Mouse (Mus musculus): ENCODE data around the gene Zdhhc5. TPM values are rescaled to one million over a fixed set of nuclear protein-coding genes. Genes with fewer than 3 reads are reported as not detected.

The Zdhhc5 gene
- total and polyA plus RNA-seq, 3 experiments: 29.3 to 42.9 TPM; not detected in 1

- TF ChIP-seq SIN3A (IDR thresholded peaks at IDR 0.05; ENCODE audit: low read length) (peak; percentile 67; the same call in 1 of the 2 replicates), CHD1 (IDR thresholded peaks at IDR 0.05; ENCODE audit: low read depth, low read length) (peak; percentile 88; the same call in 1 of the 2 replicates), UBTF (IDR thresholded peaks at IDR 0.05; ENCODE audit: borderline replicate concordance, insufficient read depth, low read depth, low read length) (no peak), TBP (IDR thresholded peaks at IDR 0.05; ENCODE audit: low read depth, low read length) (0 out of 2 replicates have a peak, but pooled peaks have one; percentile 2), CTCF (IDR thresholded peaks at IDR 0.05 in 2 of 3, conservative IDR thresholded peaks at IDR 0.05 in 1 of 3; ENCODE audit: control insufficient read depth in 1 of 3, insufficient read depth in 1 of 3, low read depth in 2 of 3, low read length in 3 of 3, poor library complexity in 1 of 3, severe bottlenecking in 1 of 3) (no peak)
- Histone ChIP-seq H3K27me3 (ENCODE audit: control insufficient read depth in 1 of 2, insufficient read depth in 2 of 2, low read length in 2 of 2) (no peaks in the 10 kb centered on the region), H3K79me2 (ENCODE audit: control insufficient read depth, insufficient read depth, low read length, poor library complexity) (peaks cover 39% of the 10 kb centered on the region), H3K9ac (ENCODE audit: control insufficient read depth, low read depth, low read length, poor library complexity, severe bottlenecking) (peak overlapping the region; percentile 87), H3K36me3 (ENCODE audit: control insufficient read depth in 1 of 2, insufficient read depth in 2 of 2, low read length in 2 of 2) (peaks cover 4 to 27% of the 10 kb centered on the region in 2 experiments), H3K27ac (ENCODE audit: control insufficient read depth, low read depth, low read length) (peak overlapping the region; percentile 84), H3K4me1 (ENCODE audit: control insufficient read depth in 1 of 2, insufficient read depth in 2 of 2, low read length in 2 of 2) (peaks cover 0 to 11% of the 10 kb centered on the region in 2 experiments; a peak in 2 of 4 replicates), H3K4me3 (ENCODE audit: control insufficient read depth in 1 of 2, insufficient read depth in 1 of 2, low read depth in 2 of 2, low read length in 2 of 2) (peak overlapping the region; percentile 83 to 92), H3K9me3 (replicated peaks; ENCODE audit: insufficient read depth, low read length) (no peaks in the 10 kb centered on the region)
- no peak for DNase-seq (ENCODE audit: low read depth, low spot score)
These were observed 564 bp downstream of the Zdhhc5 start for GRCm38 (mm10) chr2:84714422-84714810.

- H3K27me3 ChIP-seq (ENCODE audit: control insufficient read depth in 1 of 2, insufficient read depth in 2 of 2, low read length in 2 of 2): no peaks in the 10 kb centered on the region
- no peak overlapping the region for H3K27ac ChIP-seq (ENCODE audit: control insufficient read depth, low read depth, low read length)
- H3K9ac ChIP-seq (ENCODE audit: control insufficient read depth, low read depth, low read length, poor library complexity, severe bottlenecking): no peak overlapping the region
- H3K4me1 ChIP-seq (ENCODE audit: control insufficient read depth in 1 of 2, insufficient read depth in 2 of 2, low read length in 2 of 2): peaks cover 2 to 7% of the 10 kb centered on the region in 2 experiments; a peak in 1 of 4 replicates
- DNase-seq (ENCODE audit: low read depth, low spot score): no peak
- TF ChIP-seq UBTF (IDR thresholded peaks at IDR 0.05; ENCODE audit: borderline replicate concordance, insufficient read depth, low read depth, low read length): no peak
- TF ChIP-seq TAL1 (IDR thresholded peaks at IDR 0.05; ENCODE audit: low read length): no peak
- no peak for TF ChIP-seq NRF1 (IDR thresholded peaks at IDR 0.05; ENCODE audit: insufficient read depth, low read depth, low read length, poor library complexity, severe bottlenecking)
- TF ChIP-seq ZKSCAN1 (IDR thresholded peaks at IDR 0.05; ENCODE audit: low read depth, low read length): no peak
- TF ChIP-seq ELF1 (IDR thresholded peaks at IDR 0.05; ENCODE audit: low read depth, low read length): no peak
- TF ChIP-seq MXI1 (IDR thresholded peaks at IDR 0.05; ENCODE audit: low read depth, low read length): no peak
- no peak for TF ChIP-seq KAT2A (conservative IDR thresholded peaks at IDR 0.05; ENCODE audit: low read depth, low read length)
- no peak for TF ChIP-seq POLR2AphosphoS5 (IDR thresholded peaks at IDR 0.05; ENCODE audit: borderline replicate concordance, low read depth, low read length)
- TF ChIP-seq MAZ (IDR thresholded peaks at IDR 0.05; ENCODE audit: low read depth, low read length): no peak
- no peak for TF ChIP-seq TCF12 (IDR thresholded peaks at IDR 0.05; ENCODE audit: low read depth, low read length)
- no peak for TF ChIP-seq HCFC1 (IDR thresholded peaks at IDR 0.05; ENCODE audit: low read depth, low read length)
- peaks cover 8 to 37% of the 10 kb centered on the region in 2 experiments for H3K36me3 ChIP-seq (ENCODE audit: control insufficient read depth in 1 of 2, insufficient read depth in 2 of 2, low read length in 2 of 2)
- H3K79me2 ChIP-seq (ENCODE audit: control insufficient read depth, insufficient read depth, low read length, poor library complexity): peaks cover 62% of the 10 kb centered on the region
- no peak overlapping the region for H3K4me3 ChIP-seq (ENCODE audit: control insufficient read depth in 1 of 2, insufficient read depth in 1 of 2, low read depth in 2 of 2, low read length in 2 of 2)
- H3K9me3 ChIP-seq (replicated peaks; ENCODE audit: insufficient read depth, low read length): no peaks in the 10 kb centered on the region
These were observed 3.1 kb downstream of the Zdhhc5 start for GRCm38 (mm10) chr2:84711898-84712297.
